In genomic region chr8:9335933-9336303, GRCm38 (mm10) we compare ENCODE assay signal across 18 mouse cellular contexts.
DNase-seq lines count a peak whose midpoint lies in the region; ATAC-seq and TF ChIP-seq lines count a peak whose summit lies in the region.
"Had no signal": no experiment of that assay in that cellular context is flagged by ENCODE, and none has a peak within 500 bp of the region (broad histone marks: within the 10 kb centered on the region; RNA-seq: fewer than 3 reads in every experiment).

No protein-coding gene starts in this region.

- no peak overlapping the region for H3K9ac ChIP-seq in hindbrain, embryonic 11.5 days (ENCODE audit: low read depth, low read length)
- H3K9ac ChIP-seq in hindbrain, embryonic 16.5 days (ENCODE audit: low read depth, low read length): no peak overlapping the region
- H3K9ac ChIP-seq in hindbrain, embryonic 14.5 days: no peak overlapping the region
- H3K9ac ChIP-seq in midbrain, postnatal 0 days (replicated peaks; ENCODE audit: low read length, poor library complexity, severe bottlenecking): no peak overlapping the region

- ATAC-seq in hindbrain, embryonic 11.5 days (ENCODE audit: low FRiP score): peak; percentile 75
- ATAC-seq in hindbrain, embryonic 16.5 days: no peak; the same call in 1 of the 2 replicates
- ATAC-seq in hindbrain, embryonic 14.5 days (ENCODE audit: low FRiP score): no peak
- no peak for ATAC-seq in midbrain, postnatal 0 days (ENCODE audit: low FRiP score)
- ATAC-seq: lung, postnatal 0 days; Patski had no signal

- H3K27ac ChIP-seq in hindbrain, embryonic 11.5 days (ENCODE audit: low read depth, low read length): 0 out of 2 replicates have a peak overlapping the region, but pooled peaks have one; percentile 53
- no peak overlapping the region for H3K27ac ChIP-seq in hindbrain, embryonic 16.5 days (ENCODE audit: low read depth, low read length)
- H3K27ac ChIP-seq in hindbrain, embryonic 14.5 days: 0 out of 2 replicates have a peak overlapping the region, but pooled peaks have one; percentile 3
- H3K27ac ChIP-seq in midbrain, embryonic 10.5 days (replicated peaks): 0 out of 2 replicates have a peak overlapping the region, but pooled peaks have one; percentile 70
- H3K27ac ChIP-seq in midbrain, postnatal 0 days (ENCODE audit: low read depth, low read length): no peak overlapping the region
- H3K27ac ChIP-seq in embryonic facial prominence, embryonic 10.5 days (replicated peaks): no peak overlapping the region

- H3K9me3 ChIP-seq in hindbrain, embryonic 11.5 days (ENCODE audit: control insufficient read depth, low read length): no peaks in the 10 kb centered on the region
- no peaks in the 10 kb centered on the region for H3K9me3 ChIP-seq in hindbrain, embryonic 16.5 days (ENCODE audit: control insufficient read depth, low read length)
- H3K9me3 ChIP-seq in hindbrain, embryonic 14.5 days (ENCODE audit: control insufficient read depth, low read length): no peaks in the 10 kb centered on the region
- no peaks in the 10 kb centered on the region for H3K9me3 ChIP-seq in midbrain, embryonic 10.5 days (replicated peaks)
- H3K9me3 ChIP-seq in midbrain, postnatal 0 days (ENCODE audit: low read length): no peaks in the 10 kb centered on the region
- no peaks in the 10 kb centered on the region for H3K9me3 ChIP-seq in embryonic facial prominence, embryonic 10.5 days

- H3K4me2 ChIP-seq in hindbrain, embryonic 11.5 days (replicated peaks; ENCODE audit: low read depth, low read length): no peak overlapping the region
- H3K4me2 ChIP-seq in hindbrain, embryonic 16.5 days (ENCODE audit: low read length): no peak overlapping the region
- no peak overlapping the region for H3K4me2 ChIP-seq in hindbrain, embryonic 14.5 days (replicated peaks)
- H3K4me2 ChIP-seq in midbrain, postnatal 0 days (ENCODE audit: low read depth, low read length, poor library complexity, severe bottlenecking): no peak overlapping the region
- H3K4me2 ChIP-seq: heart, embryonic 11.5 days had no signal

- DNase-seq in hindbrain, embryonic 11.5 days (ENCODE audit: low spot score): no peak
- DNase-seq in hindbrain, embryonic 14.5 days (ENCODE audit: low spot score): no peak
- peak; percentile 22 for DNase-seq in midbrain, embryonic 10.5 days (ENCODE audit: low spot score)
- peak; percentile 15 for DNase-seq in midbrain, postnatal 0 days (ENCODE audit: low spot score)
- DNase-seq in frontal cortex, postnatal 36 days (ENCODE audit: low spot score in 2 of 2): no peak
- DNase-seq in embryonic facial prominence, embryonic 10.5 days (ENCODE audit: low spot score): no peak
- DNase-seq: adrenal gland, adult 8-10 months; cerebellum, adult 8-10 months; gastrocnemius, postnatal 36 days; heart, postnatal 10 days; kidney, adult 18-20 months; kidney, postnatal 14 days; liver; thymus, postnatal 25 days had no signal

- H3K4me3 ChIP-seq in hindbrain, embryonic 11.5 days (ENCODE audit: low read depth, low read length): no peak overlapping the region
- no peak overlapping the region for H3K4me3 ChIP-seq in hindbrain, embryonic 16.5 days (ENCODE audit: low read length)
- no peak overlapping the region for H3K4me3 ChIP-seq in hindbrain, embryonic 14.5 days (replicated peaks; ENCODE audit: low read length)
- no peak overlapping the region for H3K4me3 ChIP-seq in midbrain, embryonic 10.5 days
- H3K4me3 ChIP-seq in midbrain, postnatal 0 days (ENCODE audit: low read depth, low read length): no peak overlapping the region
- no peak overlapping the region for H3K4me3 ChIP-seq in embryonic facial prominence, embryonic 10.5 days

- H3K36me3 ChIP-seq in hindbrain, embryonic 11.5 days (ENCODE audit: control insufficient read depth, insufficient read depth, low read length): no peaks in the 10 kb centered on the region
- no peaks in the 10 kb centered on the region for H3K36me3 ChIP-seq in hindbrain, embryonic 16.5 days (ENCODE audit: control insufficient read depth, insufficient read depth, low read length)
- no peaks in the 10 kb centered on the region for H3K36me3 ChIP-seq in hindbrain, embryonic 14.5 days (replicated peaks; ENCODE audit: control insufficient read depth, insufficient read depth)
- H3K36me3 ChIP-seq in midbrain, embryonic 10.5 days: no peaks in the 10 kb centered on the region
- H3K36me3 ChIP-seq in midbrain, postnatal 0 days (ENCODE audit: insufficient read depth, low read length): no peaks in the 10 kb centered on the region
- no peaks in the 10 kb centered on the region for H3K36me3 ChIP-seq in embryonic facial prominence, embryonic 10.5 days (replicated peaks)

- 57% methylated on average over 6 of the region's 6 CpGs for WGBS in hindbrain, embryonic 11.5 days
- 36% methylated on average over 6 of the region's 6 CpGs for WGBS in hindbrain, embryonic 16.5 days
- WGBS in hindbrain, embryonic 14.5 days: 44% methylated on average over 6 of the region's 6 CpGs
- 19% methylated on average over 6 of the region's 6 CpGs for WGBS in midbrain, embryonic 10.5 days
- 17% methylated on average over 6 of the region's 6 CpGs for WGBS in midbrain, postnatal 0 days
- WGBS in embryonic facial prominence, embryonic 10.5 days: 40% methylated on average over 6 of the region's 6 CpGs

- no peaks in the 10 kb centered on the region for H3K4me1 ChIP-seq in hindbrain, embryonic 11.5 days (replicated peaks; ENCODE audit: control insufficient read depth, insufficient read depth, low read length)
- peaks cover 13% of the 10 kb centered on the region for H3K4me1 ChIP-seq in hindbrain, embryonic 16.5 days (ENCODE audit: control insufficient read depth, insufficient read depth, low read depth, low read length)
- H3K4me1 ChIP-seq in hindbrain, embryonic 14.5 days (replicated peaks; ENCODE audit: control insufficient read depth, insufficient read depth, low read length): peaks cover 11% of the 10 kb centered on the region; the same call in 1 of the 2 replicates
- peaks cover 33% of the 10 kb centered on the region for H3K4me1 ChIP-seq in midbrain, embryonic 10.5 days
- H3K4me1 ChIP-seq in midbrain, postnatal 0 days (ENCODE audit: insufficient read depth, low read length): 0 out of 2 replicates have a peak, but pooled peaks cover 6% of the 10 kb centered on the region
- H3K4me1 ChIP-seq in embryonic facial prominence, embryonic 10.5 days: peaks cover 9% of the 10 kb centered on the region

- no peaks in the 10 kb centered on the region for H3K27me3 ChIP-seq in hindbrain, embryonic 11.5 days (ENCODE audit: control insufficient read depth, insufficient read depth, low read length)
- H3K27me3 ChIP-seq in hindbrain, embryonic 16.5 days (replicated peaks; ENCODE audit: control insufficient read depth, insufficient read depth, low read length): no peaks in the 10 kb centered on the region
- H3K27me3 ChIP-seq in hindbrain, embryonic 14.5 days (ENCODE audit: control insufficient read depth, insufficient read depth, low read length): no peaks in the 10 kb centered on the region
- H3K27me3 ChIP-seq in midbrain, embryonic 10.5 days (ENCODE audit: low read depth, poor library complexity, severe bottlenecking): no peaks in the 10 kb centered on the region
- no peaks in the 10 kb centered on the region for H3K27me3 ChIP-seq in midbrain, postnatal 0 days (ENCODE audit: insufficient read depth, low read length)
- no peaks in the 10 kb centered on the region for H3K27me3 ChIP-seq in embryonic facial prominence, embryonic 10.5 days (replicated peaks; ENCODE audit: low read depth, poor library complexity, severe bottlenecking)

- no peak for TF ChIP-seq CTCF in midbrain, postnatal 0 days (IDR thresholded peaks at IDR 0.05)

Comparison
In these comparisons a context has a peak if more than half of its experiments do, and no peak if none do; other contexts are left out.
1. H3K27ac ChIP-seq: peak in hindbrain, embryonic 11.5 days (single experiment), hindbrain, embryonic 14.5 days (single experiment) and midbrain, embryonic 10.5 days (single experiment); none in hindbrain, embryonic 16.5 days (single experiment), midbrain, postnatal 0 days (single experiment) and embryonic facial prominence, embryonic 10.5 days (single experiment).
2. DNase-seq: peak in midbrain, embryonic 10.5 days (single experiment) and midbrain, postnatal 0 days (single experiment); none in hindbrain, embryonic 11.5 days (single experiment), hindbrain, embryonic 14.5 days (single experiment), frontal cortex, postnatal 36 days (0 of 2) and embryonic facial prominence, embryonic 10.5 days (single experiment).